Mouse (Mus musculus): Measurements from ENCODE around the gene Rnf166. TPM values are rescaled to one million over a fixed set of nuclear protein-coding genes. Genes with fewer than 3 reads are reported as not detected.

Rnf166 gene
- polyA plus RNA-seq, 1 experiment: 120 TPM

DNA sequence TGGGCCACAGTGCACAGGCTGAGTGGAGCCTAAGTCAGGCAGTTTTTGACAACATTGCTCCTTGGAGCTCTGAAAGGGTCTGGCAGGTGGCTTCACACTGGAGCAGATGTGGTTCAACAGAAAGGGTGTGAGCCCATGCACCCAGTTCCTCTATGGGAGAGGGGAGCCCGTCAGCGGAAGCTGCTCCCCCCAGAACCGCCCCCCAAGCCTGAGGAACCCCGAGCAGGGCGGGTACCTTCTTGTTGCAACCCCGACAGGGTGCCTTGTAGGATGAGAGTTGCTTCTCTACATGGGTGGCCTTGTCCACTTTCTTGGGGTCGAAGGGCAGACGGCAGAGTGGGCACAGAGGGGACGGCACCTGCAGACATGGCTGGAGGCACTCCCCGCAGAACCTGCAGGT lies 5.9 kb downstream of the Rnf166 start:
- peaks cover 6% of the 10 kb centered on the region for H3K4me1 ChIP-seq (ENCODE audit: control insufficient read depth, insufficient read depth, low read length)
- no peak overlapping the region for H3K27ac ChIP-seq (ENCODE audit: control insufficient read depth, insufficient read depth, low read depth, low read length)
- H3K36me3 ChIP-seq (ENCODE audit: control insufficient read depth, insufficient read depth, low read length): no peaks in the 10 kb centered on the region; the same call in none of the 2 replicates
- no peak overlapping the region for H3K4me3 ChIP-seq (ENCODE audit: control insufficient read depth, low read depth, low read length)
- no peak; the same call in 1 of the 2 replicates for TF ChIP-seq POLR2A (IDR thresholded peaks at IDR 0.05; ENCODE audit: control insufficient read depth, low read depth, low read length)
- no peak for TF ChIP-seq CTCF (IDR thresholded peaks at IDR 0.05; ENCODE audit: control insufficient read depth, insufficient read depth, insufficient replicate concordance, low read depth, low read length)
- H3K27me3 ChIP-seq (ENCODE audit: control insufficient read depth, insufficient read depth, low read length): no peaks in the 10 kb centered on the region

DNA sequence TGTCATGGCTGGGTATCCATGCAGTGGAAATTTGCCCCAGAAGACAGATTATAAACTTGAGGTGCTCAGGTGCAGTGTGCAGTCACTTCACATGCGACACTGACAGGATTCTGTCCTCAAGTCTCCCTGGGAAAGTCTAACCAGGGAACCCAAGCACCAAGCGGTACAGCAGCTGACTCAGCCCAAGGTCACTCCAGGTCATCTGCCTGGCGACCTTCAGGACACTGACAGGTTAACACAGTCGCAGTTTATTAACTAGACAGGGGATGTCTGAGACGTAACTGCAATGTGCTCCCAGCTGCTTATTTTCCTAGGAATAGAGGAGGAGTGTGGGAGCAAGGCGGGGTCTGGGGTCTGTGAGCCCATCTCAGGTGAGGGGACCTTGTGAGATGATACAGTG lies 6.5 kb downstream of the Rnf166 start:
- TF ChIP-seq CTCF (IDR thresholded peaks at IDR 0.05; ENCODE audit: control insufficient read depth, insufficient read depth, insufficient replicate concordance, low read depth, low read length): no peak
- no peak for TF ChIP-seq POLR2A (IDR thresholded peaks at IDR 0.05; ENCODE audit: control insufficient read depth, low read depth, low read length)
- Histone ChIP-seq H3K36me3 (ENCODE audit: control insufficient read depth, insufficient read depth, low read length) (no peaks in the 10 kb centered on the region; the same call in none of the 2 replicates), H3K27me3 (ENCODE audit: control insufficient read depth, insufficient read depth, low read length) (no peaks in the 10 kb centered on the region), H3K27ac (ENCODE audit: control insufficient read depth, insufficient read depth, low read depth, low read length) (no peak overlapping the region), H3K4me1 (ENCODE audit: control insufficient read depth, insufficient read depth, low read length) (peaks cover 4% of the 10 kb centered on the region), H3K4me3 (ENCODE audit: control insufficient read depth, low read depth, low read length) (no peak overlapping the region)

GRCm38 (mm10) chr8:122467816-122468215 lies 8.0 kb downstream of the Rnf166 start:
- H3K4me3 ChIP-seq (ENCODE audit: control insufficient read depth, low read depth, low read length): no peak overlapping the region
- H3K27ac ChIP-seq (ENCODE audit: control insufficient read depth, insufficient read depth, low read depth, low read length): no peak overlapping the region
- TF ChIP-seq POLR2A (IDR thresholded peaks at IDR 0.05; ENCODE audit: control insufficient read depth, low read depth, low read length): no peak
- no peak for TF ChIP-seq CTCF (IDR thresholded peaks at IDR 0.05; ENCODE audit: control insufficient read depth, insufficient read depth, insufficient replicate concordance, low read depth, low read length)
- no peaks in the 10 kb centered on the region for H3K4me1 ChIP-seq (ENCODE audit: control insufficient read depth, insufficient read depth, low read length)
- no peaks in the 10 kb centered on the region for H3K27me3 ChIP-seq (ENCODE audit: control insufficient read depth, insufficient read depth, low read length)
- no peaks in the 10 kb centered on the region; the same call in 1 of the 2 replicates for H3K36me3 ChIP-seq (ENCODE audit: control insufficient read depth, insufficient read depth, low read length)

DNA sequence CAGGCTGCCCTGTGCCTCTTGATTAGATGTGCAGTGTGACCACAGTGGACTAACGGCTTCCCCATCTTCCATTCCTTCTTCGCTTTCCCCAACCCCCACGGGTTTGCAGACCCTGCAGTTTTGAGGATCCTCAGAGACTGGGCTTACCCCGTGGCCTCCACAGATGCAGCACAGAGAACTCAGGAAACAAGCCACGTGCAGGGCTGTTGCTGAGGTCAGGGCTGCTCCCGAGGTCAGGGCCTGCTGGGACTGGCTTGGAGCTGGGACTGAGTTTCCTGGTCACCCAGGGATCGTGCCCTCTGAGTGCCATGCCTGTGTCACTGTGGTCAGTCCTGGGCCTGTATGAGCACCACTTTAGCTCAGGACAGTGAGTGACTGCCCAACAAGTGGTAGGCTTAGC lies 10.9 kb downstream of the Rnf166 start:
- peaks cover 11% of the 10 kb centered on the region for H3K4me1 ChIP-seq (ENCODE audit: control insufficient read depth, insufficient read depth, low read length)
- no peaks in the 10 kb centered on the region; the same call in 1 of the 2 replicates for H3K36me3 ChIP-seq (ENCODE audit: control insufficient read depth, insufficient read depth, low read length)
- TF ChIP-seq CTCF (IDR thresholded peaks at IDR 0.05; ENCODE audit: control insufficient read depth, insufficient read depth, insufficient replicate concordance, low read depth, low read length) (no peak), POLR2A (IDR thresholded peaks at IDR 0.05; ENCODE audit: control insufficient read depth, low read depth, low read length) (no peak)
- no peak overlapping the region for H3K27ac ChIP-seq (ENCODE audit: control insufficient read depth, insufficient read depth, low read depth, low read length)
- H3K4me3 ChIP-seq (ENCODE audit: control insufficient read depth, low read depth, low read length): no peak overlapping the region
- H3K27me3 ChIP-seq (ENCODE audit: control insufficient read depth, insufficient read depth, low read length): no peaks in the 10 kb centered on the region

- Histone ChIP-seq H3K4me1 (ENCODE audit: control insufficient read depth, insufficient read depth, low read length) (peaks cover 17% of the 10 kb centered on the region), H3K4me3 (ENCODE audit: control insufficient read depth, low read depth, low read length) (no peak overlapping the region), H3K36me3 (ENCODE audit: control insufficient read depth, insufficient read depth, low read length) (no peaks in the 10 kb centered on the region; the same call in 1 of the 2 replicates), H3K27ac (ENCODE audit: control insufficient read depth, insufficient read depth, low read depth, low read length) (no peak overlapping the region), H3K27me3 (ENCODE audit: control insufficient read depth, insufficient read depth, low read length) (no peaks in the 10 kb centered on the region)
- no peak for TF ChIP-seq CTCF (IDR thresholded peaks at IDR 0.05; ENCODE audit: control insufficient read depth, insufficient read depth, insufficient replicate concordance, low read depth, low read length)
- no peak for TF ChIP-seq POLR2A (IDR thresholded peaks at IDR 0.05; ENCODE audit: control insufficient read depth, low read depth, low read length)
Observed at GRCm38 (mm10) chr8:122463651-122464640, 11.9 kb downstream of the Rnf166 start.

DNA sequence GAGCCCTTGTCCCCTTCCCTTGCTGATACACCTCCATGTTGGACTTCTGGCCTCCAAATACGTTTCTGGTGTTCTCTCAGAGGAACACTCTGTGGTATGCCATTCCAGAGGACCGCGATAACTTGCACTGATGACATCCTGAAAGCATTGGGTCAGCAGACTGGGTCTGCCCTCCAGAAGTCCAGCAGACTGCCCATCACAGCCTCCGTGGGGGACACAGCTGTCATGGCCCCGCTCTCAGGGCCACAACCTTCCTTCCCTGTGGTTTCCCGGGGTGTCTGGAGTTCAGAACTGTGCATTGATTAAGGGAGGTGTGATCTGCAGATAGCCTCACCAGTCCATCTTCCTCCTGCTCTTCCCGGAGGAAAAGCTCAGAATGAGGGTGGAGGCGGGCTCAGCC lies 13.4 kb downstream of the Rnf166 start:
- TF ChIP-seq POLR2A (IDR thresholded peaks at IDR 0.05; ENCODE audit: control insufficient read depth, low read depth, low read length) (no peak), CTCF (IDR thresholded peaks at IDR 0.05; ENCODE audit: control insufficient read depth, insufficient read depth, insufficient replicate concordance, low read depth, low read length) (no peak)
- Histone ChIP-seq H3K27ac (ENCODE audit: control insufficient read depth, insufficient read depth, low read depth, low read length) (no peak overlapping the region), H3K4me3 (ENCODE audit: control insufficient read depth, low read depth, low read length) (no peak overlapping the region), H3K4me1 (ENCODE audit: control insufficient read depth, insufficient read depth, low read length) (peaks cover 17% of the 10 kb centered on the region), H3K36me3 (ENCODE audit: control insufficient read depth, insufficient read depth, low read length) (no peaks in the 10 kb centered on the region), H3K27me3 (ENCODE audit: control insufficient read depth, insufficient read depth, low read length) (no peaks in the 10 kb centered on the region)

DNA sequence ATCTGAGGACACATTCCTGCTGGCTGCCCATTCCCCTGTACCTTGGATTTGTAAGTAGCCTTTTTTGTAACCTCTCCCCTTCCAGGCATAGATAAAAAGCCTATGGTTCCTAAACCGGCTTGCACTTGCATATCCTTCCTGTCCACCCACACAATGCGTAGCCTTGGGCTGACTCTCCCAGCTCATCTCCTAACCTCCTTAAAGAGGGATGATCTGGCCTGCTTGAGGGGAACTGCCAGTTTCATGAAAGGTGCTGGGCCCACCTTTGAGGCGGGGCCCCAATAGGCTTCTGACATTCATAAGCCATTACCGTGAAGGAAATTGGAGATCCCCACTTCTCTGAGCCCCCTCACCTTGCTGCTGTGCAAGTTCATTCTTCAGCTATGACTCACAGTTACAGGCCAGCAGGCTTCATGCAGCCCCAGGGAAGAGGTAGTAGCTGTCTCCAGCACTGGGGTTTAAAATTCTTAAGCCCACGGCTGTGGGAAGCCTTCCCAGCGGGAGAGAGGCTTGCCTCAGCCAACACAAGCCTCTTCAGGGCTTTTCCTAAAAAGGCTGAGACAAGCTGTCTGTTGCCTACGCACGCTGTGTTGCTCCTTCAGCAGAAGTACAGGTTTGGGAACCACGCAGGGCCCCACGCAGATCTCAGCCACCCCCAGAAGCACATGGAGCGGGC lies 14.3 kb downstream of the Rnf166 start:
- Histone ChIP-seq H3K27me3 (ENCODE audit: control insufficient read depth, insufficient read depth, low read length) (no peaks in the 10 kb centered on the region), H3K27ac (ENCODE audit: control insufficient read depth, insufficient read depth, low read depth, low read length) (no peak overlapping the region), H3K4me1 (ENCODE audit: control insufficient read depth, insufficient read depth, low read length) (peaks cover 17% of the 10 kb centered on the region)

More for the DNA sequence above, 14.3 kb downstream of the Rnf166 start:
- Histone ChIP-seq H3K4me3 (ENCODE audit: control insufficient read depth, low read depth, low read length) (no peak overlapping the region), H3K36me3 (ENCODE audit: control insufficient read depth, insufficient read depth, low read length) (no peaks in the 10 kb centered on the region)
- TF ChIP-seq POLR2A (IDR thresholded peaks at IDR 0.05; ENCODE audit: control insufficient read depth, low read depth, low read length) (no peak), CTCF (IDR thresholded peaks at IDR 0.05; ENCODE audit: control insufficient read depth, insufficient read depth, insufficient replicate concordance, low read depth, low read length) (no peak)

Measured in testis, adult 2 months (tissue).